Mouse (Mus musculus) stomach, embryonic 14.5 days (tissue): ENCODE data around the gene Nhs. TPM values are rescaled to one million over a fixed set of nuclear protein-coding genes. Genes with fewer than 3 reads are reported as not detected.

Source experiments
- ATAC-seq: fragments of 200-750 bp; cut with Nextera tagmentation; 2 replicates; pipeline ENCODE4 v1.8.0; 2017; ENCODE audit warnings: low read depth, moderate TSS enrichment; ENCODE audit not compliant: insufficient number of reproducible peaks, insufficient read depth, low FRiP score
- H3K27ac ChIP-seq: fragments of 300-500 bp; sonication (generic); 2 replicates; pipeline ENCODE4 v1.5.1; 2014; ENCODE audit warnings: mild to moderate bottlenecking, low read length, moderate library complexity, mixed read lengths
- H3K27me3 ChIP-seq: fragments of 300-500 bp; sonication (generic); 2 replicates; pipeline ENCODE4 v1.6.1; 2014; ENCODE audit warnings: low read length, control low read depth, mixed read lengths; ENCODE audit not compliant: control insufficient read depth, insufficient read depth
- H3K36me3 ChIP-seq: fragments of 300-500 bp; sonication (generic); 2 replicates; pipeline ENCODE4 v1.6.1; 2014; ENCODE audit warnings: mild to moderate bottlenecking, control low read depth, low read length, moderate library complexity, mixed read lengths; ENCODE audit not compliant: control insufficient read depth, insufficient read depth
- H3K4me1 ChIP-seq: fragments of 300-500 bp; sonication (generic); 2 replicates; pipeline ENCODE4 v1.6.1; 2014; ENCODE audit warnings: low read length, control low read depth, mixed read lengths; ENCODE audit not compliant: control insufficient read depth, insufficient read depth
- H3K4me2 ChIP-seq: fragments of 300-500 bp; sonication (generic); replicated peaks from 2 replicates; pipeline ENCODE4 v1.6.1; 2014; ENCODE audit warnings: low read depth, low read length, control low read depth
- H3K4me3 ChIP-seq: fragments of 300-500 bp; sonication (generic); 2 replicates; pipeline ENCODE4 v1.5.1; 2014; ENCODE audit warnings: low read depth, low read length, control low read depth
- H3K9ac ChIP-seq: fragments of 300-500 bp; sonication (generic); replicated peaks from 2 replicates; pipeline ENCODE4 v1.6.1; 2014; ENCODE audit warnings: low read depth, mild to moderate bottlenecking, control low read depth, low read length, moderate library complexity, mixed read lengths
- H3K9me3 ChIP-seq: fragments of 300-500 bp; sonication (generic); 2 replicates; pipeline ENCODE4 v1.6.1; 2016; ENCODE audit warnings: low read depth, low read length, control low read depth; ENCODE audit not compliant: control insufficient read depth
- WGBS: fragments of 180-500 bp; shearing (Covaris S2); extraction: QIAGEN DNeasy Blood & Tissue Kit; methylation state at CpG from one replicate; pipeline ENCODE4 v1.1.7; 2014; 5-methylcytosine and 5-hydroxymethylcytosine counted together
- polyA plus RNA-seq: library from polyadenylated mRNA; unstranded; fragments of >200 nt; fragmentation: Nextera tagmentation; extraction: Ambion mirVana; gene quantifications from 2 replicates; pipeline ENCODE4 v1.2.1, GENCODE M21; 2014

The Nhs gene
- polyA plus RNA-seq, 1 experiment from 2014 or later, result 3.6 TPM

DNA sequence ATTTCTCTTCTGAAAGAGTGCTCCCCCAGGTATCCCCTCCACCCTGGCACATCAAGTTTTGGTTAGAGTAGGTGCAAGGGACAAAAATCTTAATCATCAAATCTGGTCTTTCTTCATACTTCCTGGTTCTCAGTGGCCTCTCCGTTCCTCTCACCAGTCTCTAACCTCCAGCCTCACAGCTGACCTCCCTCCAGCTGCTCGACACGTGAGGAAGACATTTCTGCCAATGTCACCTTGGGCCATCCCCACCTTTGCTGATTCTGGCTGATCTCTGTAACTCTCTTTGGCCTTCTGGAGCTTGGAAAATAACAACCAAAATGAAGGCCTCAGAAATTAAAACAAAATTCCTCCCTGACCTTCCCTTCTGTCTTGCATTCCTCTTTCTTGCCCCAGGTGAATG is 160.7 kb downstream of the Nhs start:
- Histone ChIP-seq H3K4me1 (no peaks in the 10 kb centered on the region), H3K4me2 (no peak overlapping the region), H3K27ac (no peak overlapping the region), H3K27me3 (no peaks in the 10 kb centered on the region), H3K9me3 (no peaks in the 10 kb centered on the region), H3K9ac (no peak overlapping the region), H3K36me3 (no peaks in the 10 kb centered on the region), H3K4me3 (no peak overlapping the region)
- 73% methylated on average over 3 of the region's 3 CpGs for WGBS
- no peak for ATAC-seq

DNA sequence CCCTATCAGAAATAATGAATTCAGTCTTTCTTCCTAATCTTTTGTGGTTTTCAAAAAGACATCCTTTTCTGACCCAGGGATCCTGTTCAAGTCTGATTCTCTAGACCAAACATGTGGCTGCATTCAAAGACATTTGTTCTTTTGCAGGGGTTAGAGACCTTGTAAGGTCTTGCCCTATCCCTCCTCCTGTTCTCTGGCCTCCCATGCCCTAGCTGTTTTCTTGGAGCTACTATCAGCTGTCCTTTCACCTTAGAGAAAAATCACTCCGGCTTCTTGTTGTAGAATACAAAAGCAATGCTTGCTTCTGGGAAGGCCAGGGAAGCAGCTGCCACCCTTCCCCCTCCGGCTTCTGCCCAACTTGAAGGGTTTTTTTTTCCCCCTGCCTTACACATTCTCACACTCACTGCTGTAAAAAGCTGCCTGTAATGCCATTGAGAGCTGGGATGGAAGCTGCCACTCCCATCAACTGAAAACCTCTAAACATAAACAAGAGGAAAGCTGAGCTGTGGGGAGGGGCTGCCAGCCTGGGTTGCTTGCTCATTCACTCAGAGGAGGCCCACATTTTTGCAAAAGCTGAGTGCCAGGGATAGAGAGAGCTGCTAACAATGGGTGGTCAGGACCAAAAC is 162.2 kb downstream of the Nhs start:
- WGBS, result 52% methylated on average over 2 of the region's 2 CpGs
- ATAC-seq, result no peak
- H3K36me3 ChIP-seq, result no peaks in the 10 kb centered on the region
- H3K27me3 ChIP-seq, result no peaks in the 10 kb centered on the region
- H3K4me3 ChIP-seq, result no peak overlapping the region
- H3K4me1 ChIP-seq, result no peaks in the 10 kb centered on the region
- no peak overlapping the region for H3K4me2 ChIP-seq
- H3K9ac ChIP-seq, result no peak overlapping the region
- no peak overlapping the region for H3K27ac ChIP-seq
- H3K9me3 ChIP-seq, result no peaks in the 10 kb centered on the region

DNA sequence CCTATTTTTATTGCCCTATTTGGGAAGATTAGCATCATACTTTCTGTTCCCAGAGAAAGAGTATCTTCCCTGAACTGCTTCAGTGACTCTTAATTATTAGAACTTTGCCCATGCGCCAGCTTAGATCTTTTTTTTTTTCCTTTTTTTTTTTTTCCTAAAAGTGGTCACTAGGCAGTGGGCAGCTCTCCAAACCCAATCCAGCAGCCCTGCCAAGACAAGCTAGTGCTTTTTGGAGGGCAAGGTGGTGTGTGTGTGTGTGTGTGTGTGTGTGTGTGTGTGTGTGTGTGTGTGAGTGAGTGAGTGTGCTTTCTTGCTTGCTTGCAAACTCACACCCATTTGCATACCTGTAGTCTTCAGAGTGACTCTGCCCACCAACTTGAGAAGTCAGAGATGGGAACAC is 169.4 kb downstream of the Nhs start:
- Histone ChIP-seq H3K9ac (no peak overlapping the region), H3K36me3 (no peaks in the 10 kb centered on the region), H3K4me3 (no peak overlapping the region), H3K4me1 (no peaks in the 10 kb centered on the region), H3K27ac (no peak overlapping the region), H3K27me3 (no peaks in the 10 kb centered on the region), H3K9me3 (no peaks in the 10 kb centered on the region), H3K4me2 (no peak overlapping the region)
- WGBS, result 90% methylated on average over 1 of the region's 1 CpGs
- no peak for ATAC-seq

GRCm38 (mm10) chrX:161984961-161985360 is 174.6 kb downstream of the Nhs start:
- H3K4me2 ChIP-seq, result no peak overlapping the region
- 71% methylated on average over 6 of the region's 6 CpGs for WGBS
- no peak overlapping the region for H3K4me3 ChIP-seq
- H3K4me1 ChIP-seq, result no peaks in the 10 kb centered on the region
- no peak overlapping the region for H3K27ac ChIP-seq
- H3K27me3 ChIP-seq, result no peaks in the 10 kb centered on the region
- H3K9me3 ChIP-seq, result no peaks in the 10 kb centered on the region
- no peak overlapping the region for H3K9ac ChIP-seq
- no peaks in the 10 kb centered on the region for H3K36me3 ChIP-seq
- ATAC-seq, result no peak

DNA sequence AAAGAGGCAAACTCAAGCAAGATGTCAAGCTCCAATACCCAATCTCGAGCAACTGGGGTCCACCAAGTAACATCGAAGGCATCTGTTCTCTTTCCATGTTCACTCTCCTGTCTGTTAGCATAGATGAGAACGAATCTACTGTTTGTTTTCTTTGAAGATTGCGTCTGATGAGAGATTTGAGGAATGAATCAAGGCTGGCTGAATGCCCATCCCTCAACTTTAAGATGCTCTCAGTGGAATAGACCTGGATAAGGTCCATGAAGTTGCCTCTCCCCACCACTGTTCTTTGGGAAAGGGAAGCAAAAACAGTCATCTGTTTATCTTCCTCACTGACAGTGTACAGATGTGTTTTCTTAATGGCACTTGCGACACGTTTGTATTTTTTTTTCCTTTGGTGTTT is 178.1 kb downstream of the Nhs start:
- H3K4me1 ChIP-seq, result no peaks in the 10 kb centered on the region
- no peaks in the 10 kb centered on the region for H3K36me3 ChIP-seq
- H3K4me2 ChIP-seq, result no peak overlapping the region
- H3K4me3 ChIP-seq, result no peak overlapping the region
- no peaks in the 10 kb centered on the region for H3K9me3 ChIP-seq
- WGBS, result 43% methylated on average over 6 of the region's 6 CpGs
- no peak overlapping the region for H3K27ac ChIP-seq
- no peak overlapping the region for H3K9ac ChIP-seq
- ATAC-seq, result no peak
- no peaks in the 10 kb centered on the region for H3K27me3 ChIP-seq

DNA sequence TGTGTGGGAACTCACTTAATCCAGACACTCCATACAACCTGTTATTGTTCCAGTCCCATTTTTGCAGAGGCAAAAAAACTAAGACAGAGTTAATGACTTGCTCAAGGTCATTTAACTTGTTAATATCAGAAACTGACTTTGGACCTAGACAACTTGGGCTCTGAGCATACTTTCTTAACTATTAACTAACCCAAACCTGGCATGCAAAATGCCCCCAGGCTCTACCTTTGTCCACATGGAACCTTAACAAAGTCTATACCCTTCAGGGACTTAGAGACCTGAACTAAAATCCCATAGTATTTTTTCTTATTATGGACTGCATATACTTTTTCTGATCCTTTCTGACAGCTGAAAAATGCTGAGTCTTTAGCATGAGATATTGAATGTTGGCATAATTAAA is 179.6 kb downstream of the Nhs start:
- Histone ChIP-seq H3K4me1 (no peaks in the 10 kb centered on the region), H3K27me3 (no peaks in the 10 kb centered on the region; the same call in 1 of the 2 replicates), H3K9ac (no peak overlapping the region), H3K27ac (no peak overlapping the region), H3K36me3 (no peaks in the 10 kb centered on the region), H3K4me2 (no peak overlapping the region), H3K4me3 (no peak overlapping the region), H3K9me3 (no peaks in the 10 kb centered on the region)
- no peak for ATAC-seq

- no peaks in the 10 kb centered on the region; the same call in 1 of the 2 replicates for H3K27me3 ChIP-seq
- H3K4me1 ChIP-seq, result 0 out of 2 replicates have a peak, but pooled peaks cover 3% of the 10 kb centered on the region
- 60% methylated on average over 4 of the region's 4 CpGs for WGBS
- no peaks in the 10 kb centered on the region for H3K36me3 ChIP-seq
- ATAC-seq, result no peak
- no peak overlapping the region for H3K4me2 ChIP-seq
- no peaks in the 10 kb centered on the region for H3K9me3 ChIP-seq
- no peak overlapping the region for H3K9ac ChIP-seq
- no peak overlapping the region for H3K4me3 ChIP-seq
- no peak overlapping the region for H3K27ac ChIP-seq
Measured at GRCm38 (mm10) chrX:161977236-161977841, 182.2 kb downstream of the Nhs start.

DNA sequence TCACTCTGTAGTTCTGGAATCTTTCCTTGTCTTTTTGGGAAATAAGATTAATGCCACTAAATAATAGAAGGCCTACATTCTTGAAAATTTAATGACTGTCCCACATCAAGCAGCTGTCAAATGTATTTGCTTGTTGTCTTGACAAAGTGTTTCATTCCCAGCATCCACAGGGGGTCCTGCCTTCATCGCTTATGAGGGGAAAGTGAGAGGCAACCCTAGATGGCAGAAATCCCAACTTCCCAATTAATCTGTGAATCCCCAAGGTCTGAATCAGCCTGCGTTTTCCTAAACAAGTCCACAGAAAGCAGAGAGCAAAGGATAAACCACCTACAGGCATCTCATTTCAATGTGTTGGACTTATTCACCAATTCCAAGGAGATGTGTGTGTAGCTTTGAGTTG is 183.2 kb downstream of the Nhs start:
- 66% methylated on average over 2 of the region's 2 CpGs for WGBS

GRCm38 (mm10) chrX:161973572-161973971 is 186.0 kb downstream of the Nhs start:
- Histone ChIP-seq H3K27me3 (no peaks in the 10 kb centered on the region; the same call in 1 of the 2 replicates), H3K4me1 (0 out of 2 replicates have a peak, but pooled peaks cover 3% of the 10 kb centered on the region), H3K4me2 (no peak overlapping the region), H3K9me3 (no peaks in the 10 kb centered on the region), H3K4me3 (no peak overlapping the region), H3K36me3 (no peaks in the 10 kb centered on the region), H3K27ac (no peak overlapping the region), H3K9ac (no peak overlapping the region)
- WGBS, result 38% methylated on average over 3 of the region's 3 CpGs
- ATAC-seq, result no peak

More for the DNA sequence above, 183.2 kb downstream of the Nhs start:
- Histone ChIP-seq H3K27ac (no peak overlapping the region), H3K9me3 (no peaks in the 10 kb centered on the region), H3K36me3 (no peaks in the 10 kb centered on the region), H3K4me3 (no peak overlapping the region), H3K4me2 (no peak overlapping the region), H3K9ac (no peak overlapping the region), H3K27me3 (no peaks in the 10 kb centered on the region; the same call in 1 of the 2 replicates), H3K4me1 (0 out of 2 replicates have a peak, but pooled peaks cover 3% of the 10 kb centered on the region)
- no peak for ATAC-seq
